Mouse (Mus musculus): ENCODE data around the gene Kif1bp.
"Not testable (repeated sequence)": the region's sequence is repeated elsewhere in the genome, so short reads cannot be mapped to it uniquely, and the experiment has no call there.

The Kif1bp gene

DNA sequence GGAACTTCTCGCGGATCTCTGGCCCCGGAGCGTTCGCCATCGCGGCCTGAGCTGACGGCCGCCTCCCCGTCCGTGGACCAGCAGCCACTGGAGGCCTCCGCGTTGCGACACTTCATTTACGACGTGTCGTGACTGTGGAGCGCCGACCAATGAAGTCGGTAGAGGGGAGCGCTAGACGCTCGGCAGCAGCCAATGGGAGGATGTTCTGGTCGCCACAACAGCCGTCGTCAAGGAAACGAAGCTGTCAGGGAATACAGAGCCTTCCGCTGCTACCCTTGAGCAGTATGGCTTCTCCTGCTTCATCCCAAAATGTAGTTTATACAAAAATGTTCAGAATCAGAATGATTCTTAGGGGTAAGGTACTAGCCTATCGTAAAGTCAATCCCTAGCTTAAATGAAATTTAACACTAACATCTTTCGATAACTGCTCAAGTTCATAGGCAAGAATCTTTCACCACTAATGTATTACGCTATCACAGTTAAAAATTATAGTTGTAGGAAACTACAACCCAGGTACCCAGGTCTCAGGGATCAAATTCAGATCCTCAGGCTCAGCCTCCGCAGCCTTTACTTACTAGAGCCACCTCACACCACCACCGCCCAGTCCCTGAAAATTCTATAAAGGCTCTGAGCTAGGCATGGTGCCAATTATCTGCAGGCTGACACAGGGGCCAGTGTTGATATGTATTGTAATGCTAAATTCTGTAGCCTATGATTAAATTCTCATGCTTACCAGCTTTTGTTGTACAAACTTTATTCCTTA, at the start of gene Kif1bp:
TSS of gene Kif1bp (minus strand) at position 120 of the 763 bp plus-strand sequence.
- DNase-seq (ENCODE audit: low spot score in 2 of 2): peak; percentile 96 to 98

DNA sequence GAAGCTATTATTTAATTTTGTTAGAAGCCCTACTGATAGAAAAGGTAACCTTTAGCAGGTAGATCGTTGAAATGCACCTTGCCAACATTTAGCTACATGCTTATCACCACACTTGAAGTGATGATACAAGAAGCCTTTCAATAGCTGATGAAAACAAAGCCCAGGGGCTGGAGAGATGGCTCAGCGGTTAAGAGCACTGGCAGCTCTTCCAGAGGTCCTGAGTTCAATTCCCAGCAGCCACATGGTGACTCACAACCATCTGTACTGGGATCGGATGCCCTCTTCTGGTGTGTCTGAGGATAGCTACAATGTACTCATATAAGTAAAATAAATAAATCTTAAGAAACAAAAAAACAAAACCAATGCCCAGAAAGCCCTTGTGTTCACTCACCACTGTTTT, 25.9 kb upstream of the Kif1bp start:
- DNase-seq (ENCODE audit: low spot score in 2 of 2): no peak

DNA sequence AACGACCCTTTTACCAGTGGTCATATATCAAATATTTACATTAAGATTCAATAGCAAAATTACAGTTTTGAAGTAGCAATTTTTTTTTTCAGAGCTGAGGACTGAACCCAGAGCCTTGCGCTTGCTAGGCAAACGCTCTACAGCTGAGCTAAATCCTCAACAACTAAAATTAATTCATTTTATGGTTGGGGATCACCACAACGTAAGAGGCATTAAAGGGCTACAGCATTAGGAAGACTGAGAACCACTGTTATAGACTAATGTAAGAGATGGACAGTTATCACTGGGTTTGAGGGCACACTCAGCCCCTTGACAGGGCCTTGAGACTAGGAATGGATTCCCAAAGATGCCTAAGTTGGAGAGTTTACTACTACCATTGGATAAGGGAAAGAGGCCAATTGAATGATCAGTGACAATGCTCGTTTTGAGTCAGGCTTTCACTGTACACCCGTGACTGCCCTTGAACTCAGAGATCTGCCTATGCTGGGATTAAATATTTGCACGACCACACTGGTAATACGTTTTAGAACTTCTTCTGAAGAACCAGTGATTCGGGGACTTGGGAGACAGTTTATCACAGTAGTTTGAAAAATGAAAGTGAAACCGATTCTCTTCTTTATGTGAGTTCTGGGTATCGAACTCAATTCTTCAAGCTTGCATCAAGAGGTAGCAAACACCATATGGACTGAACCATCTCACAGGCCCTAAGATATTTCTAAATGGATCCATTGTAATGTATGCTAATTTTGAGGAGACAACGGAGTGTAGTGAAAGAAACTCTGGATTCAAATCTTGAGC, 25.2 kb upstream of the Kif1bp start:
- DNase-seq (ENCODE audit: low spot score in 2 of 2): no peak

DNA sequence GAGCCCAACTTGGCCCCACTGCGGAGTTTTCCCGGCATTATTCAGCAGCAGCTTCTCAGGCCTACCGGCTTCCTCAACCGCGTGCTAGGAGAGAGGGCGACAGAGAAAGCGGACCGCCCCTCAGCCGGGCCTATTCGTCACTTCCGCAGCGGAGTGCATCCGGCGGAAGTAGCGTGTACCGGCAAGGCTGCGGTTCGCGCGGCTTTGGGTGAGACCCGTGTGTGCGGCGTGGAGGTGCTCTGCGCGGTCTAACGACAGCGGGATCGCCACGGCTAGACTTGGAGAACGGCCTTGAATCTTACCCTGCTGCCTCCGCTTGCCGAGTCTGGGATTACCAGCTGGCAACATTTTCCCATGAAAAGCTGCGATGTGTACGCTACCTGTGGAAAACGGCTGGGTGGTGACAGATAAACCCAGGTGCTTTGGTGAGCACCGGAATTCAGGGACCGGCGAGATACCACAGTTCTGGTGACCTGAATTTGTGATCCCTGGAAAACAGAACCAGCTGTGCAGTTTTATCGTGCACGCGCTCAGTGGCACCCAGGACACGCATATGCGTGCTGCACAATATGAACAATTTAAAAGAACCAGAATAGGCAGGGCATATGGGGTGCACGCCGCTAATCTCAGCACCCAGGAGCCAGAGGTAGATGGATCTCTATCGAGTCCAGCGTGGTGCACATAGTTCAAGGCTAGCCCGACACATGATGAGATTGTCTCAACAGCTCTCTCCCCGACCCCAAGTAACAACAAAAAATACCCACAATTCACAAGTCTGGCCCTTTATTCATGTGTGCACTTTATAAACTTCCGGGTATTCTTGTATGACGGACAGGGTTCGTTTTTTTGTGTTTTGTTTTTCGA, 24.2 kb upstream of the Kif1bp start, which contains the start of gene Ddx21:
TSS of gene Ddx21 (minus strand) at position 105 of the 864 bp plus-strand sequence.
- peak; percentile 78 to 92 for DNase-seq (ENCODE audit: low spot score in 2 of 2)

DNA sequence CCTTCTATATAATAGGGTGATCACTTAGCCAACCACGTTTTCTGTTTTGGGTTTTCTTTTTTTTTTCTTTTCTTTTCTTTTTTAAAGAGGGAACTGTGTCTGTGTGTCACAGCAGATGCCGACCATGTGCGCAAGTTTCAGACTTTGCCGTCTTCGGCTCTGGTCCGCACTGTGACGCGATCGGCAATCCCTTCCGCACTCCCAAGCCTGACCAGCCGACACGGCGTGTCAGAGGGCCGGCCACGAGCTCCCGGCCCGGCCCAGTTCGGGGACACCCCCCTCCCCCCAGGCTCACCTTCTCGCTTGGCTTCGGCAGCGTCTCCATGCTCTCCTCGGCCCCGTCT, 23.5 kb upstream of the Kif1bp start:
- no peak for DNase-seq (ENCODE audit: low spot score in 2 of 2)

DNA sequence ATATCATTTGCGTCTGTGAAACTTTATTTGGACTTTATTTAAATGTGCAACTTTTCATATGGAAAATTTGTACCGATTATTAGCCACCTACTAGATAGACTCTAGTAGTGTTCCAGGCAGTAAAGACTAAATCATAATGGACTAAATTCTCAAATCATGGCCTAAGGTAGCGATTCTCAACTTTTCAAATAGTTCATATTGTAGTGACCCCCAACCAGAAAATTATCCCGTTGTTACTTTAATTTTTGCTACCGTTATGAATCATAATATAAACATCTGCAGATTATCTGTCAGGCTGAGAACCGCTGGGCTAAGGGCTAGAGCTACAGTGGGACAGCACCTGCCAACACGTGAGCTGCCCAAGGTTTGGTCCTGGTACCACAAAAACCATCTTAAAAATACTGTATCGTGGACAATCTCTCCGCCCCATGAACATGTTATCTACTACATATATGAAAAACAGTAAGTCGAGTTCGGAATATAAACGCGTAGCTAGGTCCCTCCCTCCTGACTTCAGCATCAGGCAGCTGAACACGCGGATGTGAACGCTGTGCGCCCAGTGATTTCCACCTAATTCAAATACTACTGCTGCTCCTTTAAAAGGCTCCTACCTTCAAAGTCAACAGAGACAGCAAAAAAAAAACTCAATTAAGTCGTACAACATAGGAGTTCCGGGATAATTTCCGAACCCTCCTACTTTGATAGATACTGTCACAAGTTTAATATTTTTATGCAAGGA, 23.0 kb upstream of the Kif1bp start:
- peak in 1 of 2 experiments; percentile 15 for DNase-seq (ENCODE audit: low spot score in 2 of 2)

DNA sequence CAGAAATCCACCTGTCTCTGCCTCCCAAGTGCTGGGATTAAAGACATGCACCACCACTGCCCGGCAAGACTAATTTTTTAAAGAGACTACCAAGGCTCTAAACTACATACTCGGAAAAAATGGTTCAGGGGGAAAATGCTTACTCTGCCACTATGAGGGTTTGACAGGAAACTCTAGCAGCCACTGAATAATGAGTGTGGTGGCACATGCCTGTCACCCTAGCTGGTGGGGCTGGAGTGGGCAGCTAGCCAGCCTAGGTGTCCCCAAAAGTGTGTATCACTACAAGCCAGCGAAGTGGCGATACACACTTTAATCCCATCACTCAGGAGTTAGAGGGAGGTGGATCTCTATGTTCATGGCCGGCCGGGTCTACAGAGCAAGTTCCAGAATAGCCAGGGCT, 21.8 kb upstream of the Kif1bp start:
- DNase-seq (ENCODE audit: low spot score in 2 of 2): no peak

DNA sequence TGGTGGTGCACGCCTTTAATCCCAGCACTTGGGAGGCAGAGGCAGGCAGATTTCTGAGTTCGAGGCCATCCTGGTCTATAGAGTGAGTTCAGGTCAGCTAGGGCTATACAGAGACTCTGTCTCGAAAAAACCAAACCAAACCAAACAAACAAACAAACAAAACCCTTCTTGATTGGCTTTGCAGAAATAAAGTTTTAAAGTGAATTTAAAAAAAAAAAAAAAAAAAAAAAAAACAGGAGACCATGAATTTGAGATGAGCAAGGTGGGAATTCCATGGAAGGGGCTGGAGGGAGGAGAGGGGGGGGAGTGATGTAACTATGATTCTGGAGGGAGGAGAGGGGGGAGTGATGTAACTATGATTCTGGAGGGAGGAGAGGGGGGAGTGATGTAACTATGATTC, 21.1 kb upstream of the Kif1bp start:
- not testable (repeated sequence) for DNase-seq (ENCODE audit: low spot score in 2 of 2)

DNA sequence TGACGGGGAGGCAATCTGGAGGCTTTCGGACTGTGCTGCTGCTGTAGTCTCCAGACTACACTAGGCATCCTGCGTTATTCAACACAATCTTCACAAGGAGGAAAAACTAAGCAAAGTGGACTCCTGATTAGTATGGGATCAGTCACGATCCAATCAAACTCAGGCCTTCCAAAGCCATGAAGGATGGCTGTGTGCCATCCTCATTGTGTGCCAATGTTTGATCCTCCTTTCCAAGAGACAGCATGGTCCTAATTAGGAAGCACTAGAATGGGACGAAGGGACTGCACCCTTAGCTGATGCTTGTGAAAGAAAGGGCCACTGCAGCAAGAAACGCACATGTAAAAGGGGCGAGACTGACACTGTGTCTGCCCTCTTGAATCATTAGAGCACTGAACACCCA, 14.2 kb upstream of the Kif1bp start:
- no peak for DNase-seq (ENCODE audit: low spot score in 2 of 2)

DNA sequence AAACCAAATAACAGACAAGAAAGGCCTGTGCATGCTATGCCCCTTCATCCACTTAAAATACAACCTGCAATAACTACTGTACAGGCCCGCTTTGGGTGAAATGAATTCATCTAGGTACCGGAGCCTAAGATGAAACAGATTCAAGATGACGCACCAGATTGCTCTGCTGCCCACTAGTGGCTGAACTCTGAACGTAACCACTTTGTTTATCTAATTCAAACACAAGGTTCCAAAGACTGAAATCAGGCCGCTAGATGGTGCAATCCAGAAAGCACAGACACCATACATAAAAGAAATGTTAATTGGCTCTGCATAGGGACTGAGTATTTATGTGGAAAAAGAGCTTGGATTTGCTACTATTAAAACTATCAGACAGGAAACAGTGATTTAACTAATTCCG, 11.9 kb upstream of the Kif1bp start:
- DNase-seq (ENCODE audit: low spot score in 2 of 2): peak; percentile 78 to 92

DNA sequence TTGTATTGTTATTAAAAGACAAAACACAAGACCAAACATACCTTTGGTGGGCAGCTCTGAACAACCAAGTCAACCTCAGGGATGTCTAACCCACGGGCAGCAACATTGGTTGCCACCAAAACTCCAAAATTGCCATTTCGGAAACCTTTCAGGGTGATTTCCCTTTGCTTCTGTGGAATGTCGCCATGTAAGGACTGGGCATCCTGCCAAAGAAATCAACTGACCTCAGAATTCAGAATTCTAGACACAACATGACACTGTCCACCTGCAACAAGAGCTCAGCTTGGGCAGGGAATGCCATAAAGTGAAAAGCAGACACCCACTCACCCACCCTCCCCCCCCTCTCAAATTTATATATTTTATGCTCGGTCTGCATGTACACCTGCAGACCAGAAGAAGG, 10.4 kb upstream of the Kif1bp start:
- no peak for DNase-seq (ENCODE audit: low spot score in 2 of 2)

DNA sequence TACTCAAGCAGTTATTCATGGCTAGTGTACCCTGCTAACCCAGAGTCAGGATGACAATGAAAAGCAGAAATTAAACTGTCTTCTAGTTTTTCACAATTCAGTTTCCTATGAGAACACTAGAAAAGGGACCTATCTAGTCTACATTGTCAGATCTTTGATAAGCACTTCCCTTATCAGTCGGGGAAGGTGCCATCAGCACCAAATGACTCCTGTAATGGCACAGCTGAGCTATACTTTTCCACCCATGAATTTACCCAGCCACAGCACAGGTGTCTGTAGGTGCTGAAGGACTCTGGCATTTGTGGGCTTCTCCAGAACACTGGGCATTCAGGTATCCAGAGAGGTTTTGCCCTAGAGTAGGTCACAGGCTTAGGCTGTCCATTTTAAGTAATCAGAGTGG, 5.0 kb upstream of the Kif1bp start:
- DNase-seq (ENCODE audit: low spot score in 2 of 2): no peak

DNA sequence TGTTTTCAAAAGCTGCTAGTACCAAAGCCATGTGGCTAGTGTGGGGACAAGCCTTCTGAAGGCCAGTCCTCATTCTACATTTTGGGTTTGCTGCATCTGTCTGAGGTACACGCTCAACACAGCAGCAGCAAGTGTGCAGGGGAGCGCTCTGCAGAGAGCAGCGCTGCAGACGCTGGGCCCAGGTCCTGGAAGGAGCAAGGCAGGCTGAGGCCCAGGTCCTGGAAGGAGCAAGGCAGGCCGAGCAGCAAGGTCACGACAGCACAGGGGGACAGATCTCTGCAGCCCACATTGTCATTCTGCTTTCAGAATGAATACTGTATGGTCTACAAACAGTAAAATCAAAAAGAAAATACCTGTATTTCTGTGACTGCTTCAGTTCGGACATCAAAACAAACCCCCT, 4.4 kb upstream of the Kif1bp start:
- DNase-seq (ENCODE audit: low spot score in 2 of 2): no peak

DNA sequence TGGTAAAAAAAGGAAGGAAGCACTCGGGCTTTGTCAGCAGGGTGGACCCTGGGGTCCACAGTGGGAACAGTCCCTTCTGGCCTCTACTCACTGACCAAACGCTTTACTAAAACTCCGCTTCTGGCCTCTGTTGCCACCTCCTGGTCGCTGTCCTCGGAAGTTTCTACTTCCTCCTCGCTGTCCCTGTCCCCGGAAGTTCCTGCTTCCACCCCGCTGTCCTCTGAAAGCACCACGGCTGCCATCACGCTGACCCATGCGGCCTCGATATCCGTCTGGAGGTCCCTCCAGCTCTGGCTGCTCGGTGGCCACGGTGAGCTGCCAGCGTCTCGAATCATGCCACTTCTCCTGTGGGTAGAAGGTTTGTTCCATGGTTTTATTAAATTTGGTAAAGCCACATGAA, 4.0 kb upstream of the Kif1bp start:
- DNase-seq (ENCODE audit: low spot score in 2 of 2): no peak

DNA sequence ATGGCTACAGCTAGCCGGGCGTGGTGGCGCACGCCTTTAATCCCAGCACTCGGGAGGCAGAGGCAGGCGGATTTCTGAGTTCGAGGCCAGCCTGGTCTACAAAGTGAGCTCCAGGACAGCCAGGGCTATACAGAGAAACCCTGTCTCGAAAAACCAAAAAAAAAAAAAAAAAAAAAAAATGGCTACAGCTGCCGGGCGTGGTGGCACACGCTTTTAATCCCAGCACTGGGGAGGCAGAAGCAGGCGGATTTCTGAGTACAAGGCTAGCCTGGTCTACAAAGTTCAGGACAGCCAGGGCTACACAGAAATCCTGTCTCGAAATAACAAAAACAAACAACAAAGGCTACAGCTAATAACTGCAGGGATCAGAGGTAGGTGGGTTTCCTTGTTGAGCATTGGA, 872 bp upstream of the Kif1bp start:
- not testable (repeated sequence) for DNase-seq (ENCODE audit: low spot score in 2 of 2)

DNA sequence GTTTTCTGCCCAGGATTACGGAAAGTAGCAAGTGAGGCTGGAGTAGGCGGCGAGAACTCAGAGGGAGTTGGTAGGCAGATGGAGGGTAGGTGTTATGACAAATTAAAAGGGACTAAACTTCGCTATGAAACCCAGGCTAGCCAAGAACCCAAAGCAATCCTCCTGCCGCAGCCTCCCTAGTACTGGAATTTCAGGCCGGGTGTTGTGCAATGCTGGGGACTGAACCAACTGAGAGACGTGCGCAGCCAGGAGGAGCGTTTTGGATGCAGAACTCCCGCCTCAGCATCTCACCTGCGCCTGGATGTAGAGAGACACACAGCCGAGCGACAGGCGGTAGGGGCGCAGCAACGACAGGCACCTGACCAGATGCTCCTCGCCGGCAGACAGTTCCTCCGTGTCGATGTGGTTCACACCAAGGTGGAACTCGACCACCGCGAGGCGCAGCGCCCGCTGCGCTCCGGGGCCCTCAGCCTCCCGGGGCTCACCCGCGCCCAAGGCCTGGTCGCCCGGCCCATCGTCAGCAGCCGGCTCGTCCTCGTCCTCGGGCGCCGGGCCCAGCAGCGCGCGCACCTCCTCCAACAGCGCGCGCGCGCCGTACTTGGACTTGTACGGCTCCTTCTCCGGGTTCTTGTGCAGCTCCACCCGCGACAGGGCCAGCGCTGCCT, 452 bp downstream of the Kif1bp start:
- no peak for DNase-seq (ENCODE audit: low spot score in 2 of 2)

DNA sequence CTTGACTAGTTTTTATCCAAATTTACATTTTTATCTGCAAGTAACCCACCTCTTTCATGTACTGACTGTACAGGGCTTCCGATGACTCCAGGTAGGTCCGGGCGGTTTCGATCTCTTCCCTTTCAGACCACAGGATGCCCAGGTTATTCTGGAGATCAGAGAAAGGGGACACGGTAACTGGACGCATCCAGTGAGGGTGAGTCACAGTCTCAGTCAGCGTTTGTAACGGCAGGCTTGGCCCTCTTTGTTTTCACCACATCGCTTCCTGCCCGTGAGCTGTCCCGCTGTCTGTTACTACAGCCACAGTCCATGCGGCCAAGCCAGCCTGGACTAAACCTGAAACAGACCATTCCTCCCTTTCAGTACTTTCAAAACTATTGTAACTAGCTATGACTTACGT, 3.3 kb downstream of the Kif1bp start:
- DNase-seq (ENCODE audit: low spot score in 2 of 2): no peak

DNA sequence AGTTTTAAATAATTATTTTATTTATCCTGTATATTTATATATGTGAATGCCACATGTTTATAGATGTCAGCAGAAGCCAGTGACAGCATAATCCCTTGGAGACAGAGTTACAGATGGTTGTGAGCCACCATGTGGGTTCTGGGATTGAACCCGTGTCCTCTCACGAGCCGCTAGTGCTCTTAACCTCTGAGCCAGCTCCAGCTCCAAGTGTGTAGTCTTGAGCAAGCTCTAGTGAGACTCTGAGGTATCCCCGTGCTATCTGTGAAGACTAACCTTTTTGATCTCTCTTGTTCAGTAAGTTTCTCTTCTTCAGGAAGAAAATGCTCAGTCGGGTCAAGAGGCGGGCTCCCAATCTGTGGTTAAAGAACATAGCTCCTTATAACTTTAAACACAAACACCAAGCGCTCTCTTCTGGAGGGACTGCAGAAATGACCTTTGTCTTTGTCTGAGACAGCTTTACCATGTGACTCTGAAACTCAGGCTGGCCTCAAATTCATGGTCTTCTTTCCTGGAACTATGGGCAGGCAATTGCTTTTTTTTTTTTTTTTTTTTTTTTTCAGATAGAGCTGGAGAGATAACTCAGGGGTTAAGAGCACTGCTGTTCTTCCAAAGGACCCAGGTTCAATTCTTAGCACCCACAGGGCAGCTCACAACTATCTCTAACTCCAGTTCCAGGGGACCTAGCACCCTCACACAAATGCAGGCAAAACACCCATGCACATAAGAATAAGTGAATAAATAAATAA, 8.0 kb downstream of the Kif1bp start:
- no peak for DNase-seq (ENCODE audit: low spot score in 2 of 2)

DNA sequence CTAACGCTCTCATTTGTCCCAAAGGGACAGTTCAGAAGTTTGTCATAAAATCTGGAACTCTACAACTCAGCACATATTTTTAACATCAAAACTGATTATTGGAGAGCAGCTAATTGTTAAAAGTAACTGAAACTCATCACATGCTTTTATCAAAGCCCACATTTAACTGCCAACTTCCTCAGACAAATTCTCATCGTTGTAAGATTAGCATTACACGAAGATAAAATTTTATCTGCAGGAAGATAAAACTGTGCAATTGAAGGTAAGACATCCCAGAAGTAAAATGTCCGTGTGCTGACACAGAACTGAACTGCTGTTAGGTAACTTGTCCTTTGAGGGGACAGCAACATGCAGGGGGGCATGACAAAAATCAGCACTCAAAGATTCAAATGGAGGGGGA, 9.4 kb downstream of the Kif1bp start:
- no peak for DNase-seq (ENCODE audit: low spot score in 2 of 2)

DNA sequence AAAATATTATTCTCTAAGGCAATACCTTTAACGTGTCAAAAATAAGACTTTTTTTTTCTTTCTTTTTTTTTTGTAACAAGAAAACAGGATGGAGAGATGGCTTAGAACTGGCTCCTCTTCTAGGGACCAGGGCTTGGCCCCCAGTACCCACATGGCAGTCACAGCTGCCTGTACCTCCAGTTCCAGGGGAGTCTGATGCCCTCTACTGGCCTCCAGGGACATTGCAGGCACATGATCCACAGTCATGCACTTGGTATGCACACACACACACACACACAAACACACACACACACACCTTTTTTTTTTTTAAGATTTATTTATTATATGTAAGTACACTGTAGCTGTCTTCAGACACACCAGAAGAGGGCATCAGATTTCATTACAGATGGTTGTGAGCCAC, 20.5 kb downstream of the Kif1bp start:
- DNase-seq (ENCODE audit: low spot score in 2 of 2): peak in 1 of 2 experiments; percentile 46

All from spleen, postnatal 10 days (tissue).